Mouse (Mus musculus): ENCODE results near the gene Myo10.

Gene Myo10

GRCm38 (mm10) chr15:25844013-25844570, 221.8 kb downstream of the Myo10 start:
- DNase-seq (ENCODE audit: low read depth), result no peak

DNA sequence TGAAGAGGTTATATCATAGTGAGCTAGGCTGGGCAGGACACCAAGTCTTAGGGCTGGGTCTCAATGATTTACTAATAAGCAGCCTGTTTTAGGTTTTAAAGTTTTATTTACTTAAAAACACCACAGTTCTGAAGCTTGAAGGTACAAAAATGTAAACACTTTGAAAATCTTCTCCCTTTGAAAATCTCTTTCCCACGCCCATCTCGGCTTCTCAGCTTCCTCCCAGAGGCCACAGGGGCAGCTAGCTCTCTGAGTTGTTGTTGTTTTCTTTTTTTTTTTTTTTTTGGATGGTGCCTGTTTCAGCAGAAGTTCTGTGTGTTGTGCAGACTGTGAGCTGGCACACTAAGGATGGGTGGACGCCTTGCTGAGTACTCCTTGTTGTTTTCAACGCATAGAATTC, 222.4 kb downstream of the Myo10 start:
- no peak for DNase-seq (ENCODE audit: low read depth)

GRCm38 (mm10) chr15:25847576-25848168, 225.3 kb downstream of the Myo10 start:
- DNase-seq (ENCODE audit: low read depth), result no peak

DNA sequence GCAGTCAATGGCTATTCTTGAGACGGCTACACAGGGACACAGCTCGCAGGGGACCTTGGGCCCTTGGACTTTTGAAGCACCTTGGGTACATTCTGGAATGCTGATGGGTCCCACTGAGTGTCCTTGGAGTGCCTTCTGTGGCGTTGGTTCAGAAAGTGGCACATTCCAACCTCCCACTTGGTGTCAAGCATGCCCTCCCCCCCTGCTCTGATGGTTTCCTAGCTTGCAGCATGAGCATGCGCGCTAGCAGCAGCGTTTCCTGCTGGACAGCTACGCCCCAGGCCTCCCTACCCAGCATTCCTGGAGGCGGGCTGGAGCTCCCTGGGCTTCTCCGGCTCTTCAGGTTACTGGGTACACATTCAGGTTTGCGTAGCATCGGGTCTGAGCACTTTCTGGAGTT, 228.2 kb downstream of the Myo10 start:
- no peak for DNase-seq (ENCODE audit: low read depth)

- no peak for DNase-seq (ENCODE audit: low read depth)
These were observed 232.1 kb downstream of the Myo10 start for GRCm38 (mm10) chr15:25854270-25854904.

- DNase-seq (ENCODE audit: low read depth), result no peak
These were observed 236.3 kb downstream of the Myo10 start for GRCm38 (mm10) chr15:25858611-25859058.

GRCm38 (mm10) chr15:25859469-25859868, 237.1 kb downstream of the Myo10 start:
- no peak for DNase-seq (ENCODE audit: low read depth)

DNA sequence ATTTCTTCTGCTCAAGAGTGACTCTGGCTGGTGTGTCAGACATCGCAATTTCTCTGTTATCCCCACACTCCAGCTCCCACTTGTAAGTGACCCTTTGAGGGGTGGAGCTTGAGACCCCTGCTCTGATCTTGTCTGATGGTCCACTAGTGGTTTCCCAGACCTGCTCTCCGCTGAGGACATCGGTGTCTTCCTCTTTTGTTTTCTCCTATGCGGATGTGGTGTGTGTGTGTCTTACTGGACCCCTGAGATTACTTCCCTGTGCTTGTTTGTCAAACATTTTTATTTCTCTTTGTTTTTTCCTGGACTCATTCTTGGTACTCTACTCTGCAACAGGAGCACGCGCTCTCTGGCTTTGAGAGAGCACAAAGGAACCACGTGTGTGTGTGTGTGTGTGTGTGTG, 239.6 kb downstream of the Myo10 start:
- DNase-seq (ENCODE audit: low read depth), result no peak

Measured in c-Kit-positive CD71-negative TER-119-negative erythroid progenitor cells, embryonic 14.5 days (primary cell).